Mouse (Mus musculus) CD4-positive, CD25-positive, alpha-beta regulatory T cell, adult 2 months (primary cell): ENCODE data around the gene Nrxn3.
A peak's percentile ranks its signal among the peaks of the same experiment; 100 is the strongest.

Source experiments
- DNase-seq: peaks from one replicate; pipeline ENCODE4 v3.0.0-alpha.2; 2012; ENCODE audit warnings: low read depth, low spot score

The Nrxn3 gene

GRCm38 (mm10) chr12:89699469-89699868 is 976.8 kb downstream of the Nrxn3 start:
- no peak for DNase-seq

- no peak for DNase-seq
Observed at GRCm38 (mm10) chr12:89700937-89701458, 978.3 kb downstream of the Nrxn3 start.

GRCm38 (mm10) chr12:89702931-89703330 is 980.3 kb downstream of the Nrxn3 start:
- no peak for DNase-seq

GRCm38 (mm10) chr12:89707913-89708312 is 985.2 kb downstream of the Nrxn3 start:
- DNase-seq, result no peak

- no peak for DNase-seq
Observed at GRCm38 (mm10) chr12:89710459-89710858, 987.8 kb downstream of the Nrxn3 start.

- DNase-seq, result no peak
Observed at GRCm38 (mm10) chr12:89711791-89712190, 989.1 kb downstream of the Nrxn3 start.

- DNase-seq, result peak; percentile 82
Observed at GRCm38 (mm10) chr12:89719194-89720080, 996.8 kb downstream of the Nrxn3 start.

- DNase-seq, result no peak
Observed at GRCm38 (mm10) chr12:89720945-89721344, 998.3 kb downstream of the Nrxn3 start.

GRCm38 (mm10) chr12:89722462-89722861 is 999.8 kb downstream of the Nrxn3 start:
- no peak for DNase-seq

- DNase-seq, result no peak
Observed at GRCm38 (mm10) chr12:89724048-89724447, 1001.4 kb downstream of the Nrxn3 start.

- DNase-seq, result no peak
Observed at GRCm38 (mm10) chr12:89742326-89742725, 1019.6 kb downstream of the Nrxn3 start.

- DNase-seq, result no peak
Observed at GRCm38 (mm10) chr12:89742796-89743195, 1020.1 kb downstream of the Nrxn3 start.

- no peak for DNase-seq
Observed at GRCm38 (mm10) chr12:89764191-89765082, 1041.8 kb downstream of the Nrxn3 start.

GRCm38 (mm10) chr12:89765179-89765578 is 1042.5 kb downstream of the Nrxn3 start:
- DNase-seq, result no peak

- DNase-seq, result no peak
Observed at GRCm38 (mm10) chr12:89788794-89789193, 1066.1 kb downstream of the Nrxn3 start.

GRCm38 (mm10) chr12:89789981-89790380 is 1067.3 kb downstream of the Nrxn3 start:
- DNase-seq, result no peak

GRCm38 (mm10) chr12:89791829-89792228 is 1069.2 kb downstream of the Nrxn3 start:
- DNase-seq, result no peak

- no peak for DNase-seq
Observed at GRCm38 (mm10) chr12:89794741-89795140, 1072.1 kb downstream of the Nrxn3 start.

- DNase-seq, result no peak
Observed at GRCm38 (mm10) chr12:89808217-89808616, 1085.5 kb downstream of the Nrxn3 start.

- no peak for DNase-seq
Observed at GRCm38 (mm10) chr12:89810146-89810545, 1087.5 kb downstream of the Nrxn3 start.

GRCm38 (mm10) chr12:89811815-89812549 is 1089.3 kb downstream of the Nrxn3 start:
- peak; percentile 3 for DNase-seq
